Mouse (Mus musculus) gastrocnemius, postnatal 25 days (tissue): ENCODE results near the gene Cdk11b. TPM values are rescaled to one million over a fixed set of nuclear protein-coding genes. Genes with fewer than 3 reads are reported as not detected.

Source experiments
- DNase-seq: peaks from one replicate; pipeline ENCODE4 v3.0.0; 2022
- long read RNA-seq, 2 experiments: library from polyadenylated mRNA; stranded (forward); transcript quantifications; one replicate each; pipeline ENCODE4 v2.0.0; 2021
- total RNA-seq, 2 experiments: library from RNA; stranded (reverse); gene quantifications; 1 replicate in 1 of 2; 2 replicates in 1 of 2; pipeline ENCODE4 v1.2.3; 2021

Gene Cdk11b
- 10 to 100 TPM; 25.9 to 26.1 TPM for total RNA-seq
- long read RNA-seq, experiment 1, transcript Cdk11b-201 (20 exons, 2,595 nt) = major isoform, 9 of 25 reads
- long read RNA-seq, experiment 1, partial matches to known transcripts = 5 of 25 reads
- long read RNA-seq, experiment 1, other reads (novel, unspliced or antisense) = 7 of 25 reads
- long read RNA-seq, experiment 2, transcript Cdk11b-201 (20 exons, 2,595 nt) = major isoform, 13 of 31 reads
- long read RNA-seq, experiment 2, partial matches to known transcripts = 7 of 31 reads
- long read RNA-seq, experiment 2, other reads (novel, unspliced or antisense) = 8 of 31 reads

DNA sequence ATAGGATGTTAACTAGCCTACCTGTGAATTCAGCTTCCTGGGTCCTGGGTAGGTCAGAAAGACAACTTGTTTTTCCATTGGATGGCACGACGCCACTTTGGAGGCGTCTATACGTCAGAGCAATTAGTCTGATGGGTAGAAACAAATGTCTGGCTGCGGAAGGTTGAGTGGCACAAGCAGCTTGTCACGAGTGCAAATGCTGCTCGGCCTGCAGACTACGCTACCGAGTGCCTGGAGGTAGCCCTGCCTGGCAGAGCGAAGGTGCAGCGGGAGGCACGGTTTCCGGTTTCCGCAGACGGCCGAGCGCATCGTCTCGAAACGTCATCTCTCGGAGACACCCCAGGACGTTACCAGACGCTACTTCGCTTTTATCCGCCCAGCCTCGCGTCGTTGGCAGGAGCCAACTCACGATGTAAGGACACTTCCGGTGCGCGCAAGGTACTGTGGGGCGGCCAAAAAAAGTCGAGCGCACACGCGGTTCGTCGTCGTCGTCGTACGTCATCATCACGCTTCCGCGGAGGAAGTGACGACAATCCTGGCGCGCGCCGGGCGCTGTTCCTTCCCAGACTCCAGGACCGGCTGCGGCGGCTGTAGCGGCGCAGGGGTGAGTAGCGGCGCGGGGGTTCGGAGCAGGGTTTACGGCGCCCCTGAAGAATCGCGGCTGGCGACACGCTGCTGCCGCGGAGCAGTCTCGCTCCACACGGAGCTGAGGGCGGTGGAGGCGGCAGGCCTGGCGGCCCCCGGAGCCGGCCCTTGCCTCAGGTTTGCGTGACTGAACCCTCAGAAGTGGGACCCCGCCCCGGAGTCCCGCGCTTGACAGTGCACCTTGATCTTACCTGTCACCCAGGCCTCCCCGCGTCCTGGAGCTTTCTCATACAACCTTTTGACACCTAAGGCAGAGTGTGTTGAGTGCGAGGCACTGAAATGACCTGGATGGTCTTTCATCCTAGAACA is at the start of gene Cdk11b:
TSS of gene Cdk11b (plus strand) at position 517 of the 954 bp plus-strand sequence.
- DNase-seq = peak; percentile 96

GRCm38 (mm10) chr4:155574931-155575330 is 49.7 kb upstream of the Cdk11b start:
- no peak for DNase-seq

DNA sequence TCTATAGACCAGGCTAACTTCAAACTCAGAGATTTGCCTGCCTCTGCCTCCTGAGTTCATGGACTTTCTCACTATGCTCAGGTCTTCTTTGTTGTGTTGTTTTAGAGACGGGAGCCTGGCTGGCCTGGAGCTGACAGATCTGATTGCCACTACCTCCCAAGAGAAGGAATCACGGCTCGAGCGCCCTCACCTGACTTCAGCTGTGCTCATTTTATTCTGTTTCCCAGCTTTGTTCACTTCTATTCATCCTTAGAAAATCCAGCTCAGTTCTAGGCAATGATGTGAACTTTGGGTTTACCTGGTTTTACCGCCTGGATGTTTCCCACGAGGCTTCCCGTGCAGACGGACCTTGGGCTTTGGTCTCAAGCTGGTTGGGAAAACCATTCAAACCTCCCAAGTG is 49.1 kb upstream of the Cdk11b start:
- DNase-seq = no peak

DNA sequence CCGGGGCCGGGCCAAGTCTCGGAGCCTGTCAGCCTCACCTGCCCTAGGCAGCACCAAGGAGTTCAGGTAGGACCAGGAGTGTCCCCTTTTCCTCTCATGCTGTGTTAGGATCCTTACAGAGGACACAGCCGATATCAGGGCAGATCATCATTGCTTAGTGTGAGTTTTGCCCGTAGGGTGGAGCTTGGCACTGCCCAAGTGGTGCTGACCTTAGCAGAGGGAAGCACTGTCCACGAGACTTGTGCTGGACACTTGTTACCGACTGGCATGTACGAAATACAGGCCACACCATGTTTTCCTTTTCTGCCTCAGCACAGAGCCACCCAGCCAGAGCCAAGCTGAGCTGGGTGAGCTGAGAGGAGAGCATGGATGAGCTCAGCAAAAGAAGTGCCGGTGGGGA is 47.5 kb upstream of the Cdk11b start:
- peak; percentile 57 for DNase-seq

- DNase-seq = no peak
These were observed 46.9 kb upstream of the Cdk11b start for GRCm38 (mm10) chr4:155577741-155578140.

DNA sequence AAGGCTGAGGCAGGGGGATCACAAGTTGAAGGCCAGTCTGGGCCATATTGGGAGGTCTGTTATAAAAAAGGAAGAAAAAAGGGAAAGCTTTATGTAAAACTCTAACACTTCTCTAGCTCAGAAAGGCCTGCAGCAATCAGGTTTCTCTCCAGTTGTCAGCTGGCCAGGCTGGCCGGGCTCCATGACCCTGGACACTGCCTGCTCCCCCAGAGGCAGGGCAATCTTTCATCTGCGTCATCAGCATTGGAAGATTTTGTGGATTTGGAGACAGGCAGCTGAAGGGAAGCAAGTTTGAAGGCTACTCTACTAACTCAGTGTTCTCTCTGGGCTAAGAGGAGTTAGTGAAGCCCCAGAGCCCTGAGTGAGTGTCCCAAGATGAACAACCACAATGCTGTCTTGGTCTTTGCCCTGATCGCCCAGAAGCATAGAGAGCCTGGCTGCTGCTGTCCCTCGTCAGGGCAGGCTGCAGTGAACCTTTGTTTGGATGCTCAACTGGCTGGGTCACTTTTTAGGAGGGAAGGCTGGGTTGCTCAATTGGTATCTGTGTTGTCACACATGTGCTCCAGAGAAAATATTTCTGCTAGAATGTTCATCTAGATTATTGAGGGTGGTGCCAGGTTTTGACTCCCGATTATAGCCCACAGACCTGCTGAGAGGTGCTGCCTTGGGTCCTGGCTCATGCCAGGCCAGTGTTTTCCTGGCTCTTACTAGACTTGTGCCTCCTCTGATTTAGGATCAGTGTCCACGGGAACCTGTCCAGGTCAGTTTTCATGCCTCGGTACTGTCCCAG is 46.1 kb upstream of the Cdk11b start:
- DNase-seq = peak; percentile 79

GRCm38 (mm10) chr4:155580420-155580819 is 44.2 kb upstream of the Cdk11b start:
- no peak for DNase-seq

- DNase-seq = no peak
These were observed 42.3 kb upstream of the Cdk11b start for GRCm38 (mm10) chr4:155582279-155582905.

GRCm38 (mm10) chr4:155589356-155589755 is 35.3 kb upstream of the Cdk11b start:
- no peak for DNase-seq

GRCm38 (mm10) chr4:155591012-155591719 is 33.5 kb upstream of the Cdk11b start:
- no peak for DNase-seq

DNA sequence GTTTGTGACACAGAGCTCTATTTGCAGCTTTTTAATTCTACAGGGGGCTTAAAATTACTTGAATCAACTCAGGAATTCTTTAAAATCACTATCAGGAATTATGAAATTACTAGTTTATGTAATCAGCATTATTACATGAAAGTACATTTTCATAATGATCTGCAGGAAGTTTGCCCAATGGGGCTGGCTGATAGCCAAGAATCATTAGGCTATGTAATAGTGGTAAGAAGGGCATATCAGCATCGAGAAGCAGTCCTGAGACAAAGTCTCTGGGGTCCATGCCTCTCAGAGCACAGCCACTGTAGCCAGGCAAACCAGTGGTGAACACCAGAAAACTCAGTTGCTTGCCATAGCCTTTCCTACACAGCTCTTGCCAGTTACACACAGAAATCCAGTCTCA is 30.9 kb upstream of the Cdk11b start:
- no peak for DNase-seq

DNA sequence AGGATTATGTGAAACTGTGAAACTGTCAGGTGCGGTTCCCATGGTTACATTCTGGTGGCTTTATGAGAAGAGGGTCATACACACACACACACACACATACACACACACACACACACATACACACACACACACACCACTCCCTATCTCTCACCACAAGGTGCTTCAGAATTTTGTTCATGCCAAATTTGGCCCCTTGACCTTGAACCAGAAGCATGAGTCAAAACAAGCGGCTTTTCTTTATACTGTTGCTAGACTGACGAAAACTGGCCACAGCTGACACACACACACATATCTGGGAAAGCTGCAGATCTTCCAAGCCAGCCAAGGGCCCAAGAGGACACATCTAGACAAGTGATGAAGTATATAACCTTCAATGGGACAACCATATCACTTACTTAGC is 28.9 kb upstream of the Cdk11b start:
- no peak for DNase-seq

- DNase-seq = no peak
These were observed 28.0 kb upstream of the Cdk11b start for GRCm38 (mm10) chr4:155596606-155597005.

GRCm38 (mm10) chr4:155598536-155598935 is 26.1 kb upstream of the Cdk11b start:
- no peak for DNase-seq

DNA sequence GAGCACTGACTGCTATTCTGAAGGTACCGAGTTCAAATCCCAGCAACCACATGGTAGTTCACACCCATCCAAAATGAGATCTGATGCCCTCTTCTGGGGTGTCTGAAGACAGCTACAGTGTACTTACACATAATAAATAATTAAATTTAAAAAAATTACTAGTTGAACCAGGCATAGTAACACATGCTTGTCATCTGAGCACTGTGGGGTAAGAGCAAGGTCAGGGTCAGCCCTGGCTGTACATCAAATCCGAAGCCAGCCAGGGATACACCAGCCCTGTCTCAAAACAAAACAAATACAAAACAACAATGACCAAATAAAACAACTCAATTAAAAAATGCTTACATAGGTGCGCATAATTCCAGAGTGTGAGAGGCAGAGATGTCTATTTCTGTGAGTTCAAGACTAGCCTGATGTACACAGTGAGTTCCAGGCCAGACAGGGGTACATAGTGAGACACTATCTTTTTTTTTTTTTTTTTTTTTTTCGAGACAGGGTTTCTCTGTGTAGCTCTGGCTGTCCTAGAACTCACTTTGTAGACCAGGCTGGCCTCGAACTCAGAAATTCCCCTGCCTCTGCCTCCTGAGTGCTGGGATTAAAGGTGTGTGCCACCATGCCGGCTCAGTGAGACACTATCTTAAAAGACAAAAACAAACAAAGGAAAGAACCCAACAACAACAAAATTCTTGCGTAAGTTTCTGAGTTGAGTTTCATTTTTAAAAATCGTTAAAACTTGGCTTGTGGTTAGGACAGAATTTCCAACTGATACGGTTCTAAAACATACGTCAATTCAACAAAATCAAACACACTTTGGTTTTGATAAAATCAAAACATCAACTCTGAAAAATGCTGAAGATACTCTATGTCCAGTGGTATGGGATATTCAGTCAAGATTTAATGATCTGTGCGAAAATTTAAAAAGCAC is 24.5 kb upstream of the Cdk11b start:
- no peak for DNase-seq

DNA sequence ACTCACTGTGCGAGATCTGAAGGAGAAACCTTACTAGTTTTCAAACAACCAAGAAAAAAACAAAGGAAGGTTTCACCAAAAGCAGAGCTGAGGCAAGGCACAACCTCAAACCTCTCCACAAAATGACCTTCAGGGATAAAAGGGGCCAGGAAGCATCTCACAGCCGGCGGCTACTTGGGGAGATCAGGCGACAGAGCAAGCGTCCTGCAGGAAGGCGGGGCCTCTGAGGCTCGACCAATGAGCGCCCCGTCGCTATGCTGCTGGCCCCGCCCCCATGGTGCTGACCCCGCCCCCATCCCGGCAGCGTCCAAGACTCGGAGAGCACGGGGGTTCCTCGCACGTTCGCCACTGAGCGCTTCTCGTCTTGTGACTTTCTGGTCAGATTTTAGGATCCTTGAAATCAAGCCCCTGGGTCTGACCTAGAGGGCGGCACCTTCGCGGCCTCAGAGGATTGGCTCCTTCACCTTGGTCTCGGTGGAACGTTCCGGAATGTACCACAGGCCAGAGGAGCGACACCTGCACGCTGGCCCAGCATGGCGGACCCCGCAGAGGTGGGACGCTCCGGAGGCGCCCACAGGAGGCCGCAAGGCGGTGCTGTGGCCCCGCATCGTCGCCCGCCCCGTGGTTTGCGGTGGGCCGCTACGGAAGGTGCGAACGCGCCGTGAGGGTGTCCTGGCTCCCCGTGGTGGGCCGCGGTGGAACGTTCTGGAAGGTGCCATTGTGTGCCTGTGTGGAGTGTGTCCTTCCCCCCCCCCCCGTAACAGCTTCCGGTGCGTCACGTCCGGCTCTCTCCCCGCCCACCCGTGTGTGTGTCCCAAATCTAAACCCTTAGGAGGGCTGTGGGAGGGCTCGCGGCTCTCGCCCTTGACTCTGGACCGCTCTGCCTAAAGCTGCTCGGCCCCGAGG is 23.3 kb upstream of the Cdk11b start, which contains the start of gene Slc35e2:
TSS of gene Slc35e2 (plus strand) at position 326 of the 906 bp plus-strand sequence.
- peak; percentile 94 for DNase-seq

DNA sequence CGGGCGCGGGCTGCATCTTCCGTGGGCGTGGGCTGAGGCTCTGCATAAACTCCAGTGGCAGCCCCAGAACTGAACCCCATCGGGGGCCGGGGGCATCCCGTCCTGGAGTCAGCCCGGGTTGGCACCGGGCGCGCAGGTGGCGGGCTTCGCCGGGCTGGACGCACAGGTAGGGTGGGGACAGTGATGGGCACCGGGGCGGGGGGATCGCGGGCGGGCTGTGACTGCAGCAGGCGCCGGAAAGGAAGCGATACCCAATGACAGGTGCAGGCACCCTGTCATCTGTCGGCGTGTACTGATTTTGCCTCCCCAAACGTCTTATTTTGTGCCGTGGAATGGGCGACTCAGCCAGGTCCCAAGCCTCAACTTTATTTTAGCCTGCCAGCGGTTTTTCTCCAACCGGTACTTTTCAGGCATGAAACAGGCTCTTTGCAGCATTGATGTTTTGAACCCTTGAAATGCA is 22.6 kb upstream of the Cdk11b start:
- no peak for DNase-seq

DNA sequence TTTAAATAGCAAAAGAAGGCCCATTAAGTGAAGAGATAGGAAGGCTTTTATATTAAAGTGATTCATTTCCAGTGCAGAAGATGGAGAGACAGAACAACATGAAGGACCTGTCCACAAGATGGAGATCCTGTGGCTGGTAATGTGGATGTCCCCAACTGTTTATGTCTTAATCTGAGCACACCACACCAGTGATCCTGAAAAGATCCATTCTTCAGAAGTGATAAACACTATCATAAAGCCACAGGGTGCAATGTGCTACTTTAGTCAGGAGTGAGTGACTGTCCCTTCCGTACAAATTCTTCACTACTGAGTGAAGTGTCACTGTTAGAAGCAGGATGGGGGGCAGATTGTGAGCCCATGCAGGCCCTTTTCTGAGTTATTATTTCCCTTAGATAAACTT is 21.9 kb upstream of the Cdk11b start:
- DNase-seq = no peak

GRCm38 (mm10) chr4:155603801-155604200 is 20.9 kb upstream of the Cdk11b start:
- no peak for DNase-seq
